Mouse (Mus musculus) skeletal muscle tissue, postnatal 0 days (tissue): ENCODE measurements around the gene Uhrf2. TPM values are rescaled to one million over a fixed set of nuclear protein-coding genes. Genes with fewer than 3 reads are reported as not detected.

ENCODE experiments used
- polyA plus RNA-seq: library from polyadenylated mRNA; unstranded; fragments of >200 nt; fragmentation: Nextera tagmentation; extraction: Ambion mirVana; gene quantifications from 2 replicates; pipeline ENCODE4 v1.2.1, GENCODE M21; 2015

The Uhrf2 gene
- polyA plus RNA-seq: 17.0 and 22.8 TPM in 2 replicates

GRCm38 (mm10) chr19:30029894-30030635 is at the start of gene Uhrf2:
Uhrf2 (plus strand) TSS chr19:30030513.

DNA sequence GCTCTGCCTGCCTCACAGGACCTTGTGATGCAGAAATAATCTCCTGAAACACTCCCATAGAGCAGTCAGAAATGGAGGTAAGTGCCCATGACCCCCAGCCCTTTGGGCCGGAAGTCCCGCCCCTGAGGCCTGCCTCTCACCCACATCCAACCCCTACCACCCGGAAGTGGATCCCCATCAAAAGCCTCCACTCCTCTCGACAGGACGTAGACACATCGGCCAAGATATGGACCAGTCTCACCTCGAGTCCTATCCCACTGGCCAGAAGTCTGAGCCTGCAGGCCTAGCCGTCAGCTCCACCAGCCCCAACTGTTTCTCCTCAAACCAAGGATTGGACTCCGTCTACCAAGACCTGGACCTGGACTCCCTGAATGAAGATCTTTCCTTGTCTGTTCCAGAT is 26.7 kb upstream of the Uhrf2 start, which contains the start of gene Trpd52l3:
TSS of gene Trpd52l3 (plus strand) at position 170 of the 400 bp plus-strand sequence.

Other genes with a start within 250 kb of the Uhrf2 start
- 2.3 and 2.8 TPM in 2 replicates for gene 9930021J03Rik, start 224.5 kb upstream of the Uhrf2 start, polyA plus RNA-seq
- gene Ranbp6, start 217.5 kb upstream of the Uhrf2 start, polyA plus RNA-seq: 7.1 and 8.2 TPM in 2 replicates
- gene Il33, start 105.4 kb upstream of the Uhrf2 start, polyA plus RNA-seq: 6.4 and 7.0 TPM in 2 replicates
- not detected in 2 replicates for gene Trpd52l3, start 26.7 kb upstream of the Uhrf2 start, polyA plus RNA-seq
- 0.26 and 0.33 TPM in 2 replicates for gene Gldc, start 144.9 kb downstream of the Uhrf2 start, polyA plus RNA-seq
- not detected in 2 replicates for gene Mbl2, start 202.4 kb downstream of the Uhrf2 start, polyA plus RNA-seq